Mouse (Mus musculus): ENCODE data around the gene Nudt22.
A peak's percentile ranks its signal among the peaks of the same experiment; 100 is the strongest.

The Nudt22 gene

DNA sequence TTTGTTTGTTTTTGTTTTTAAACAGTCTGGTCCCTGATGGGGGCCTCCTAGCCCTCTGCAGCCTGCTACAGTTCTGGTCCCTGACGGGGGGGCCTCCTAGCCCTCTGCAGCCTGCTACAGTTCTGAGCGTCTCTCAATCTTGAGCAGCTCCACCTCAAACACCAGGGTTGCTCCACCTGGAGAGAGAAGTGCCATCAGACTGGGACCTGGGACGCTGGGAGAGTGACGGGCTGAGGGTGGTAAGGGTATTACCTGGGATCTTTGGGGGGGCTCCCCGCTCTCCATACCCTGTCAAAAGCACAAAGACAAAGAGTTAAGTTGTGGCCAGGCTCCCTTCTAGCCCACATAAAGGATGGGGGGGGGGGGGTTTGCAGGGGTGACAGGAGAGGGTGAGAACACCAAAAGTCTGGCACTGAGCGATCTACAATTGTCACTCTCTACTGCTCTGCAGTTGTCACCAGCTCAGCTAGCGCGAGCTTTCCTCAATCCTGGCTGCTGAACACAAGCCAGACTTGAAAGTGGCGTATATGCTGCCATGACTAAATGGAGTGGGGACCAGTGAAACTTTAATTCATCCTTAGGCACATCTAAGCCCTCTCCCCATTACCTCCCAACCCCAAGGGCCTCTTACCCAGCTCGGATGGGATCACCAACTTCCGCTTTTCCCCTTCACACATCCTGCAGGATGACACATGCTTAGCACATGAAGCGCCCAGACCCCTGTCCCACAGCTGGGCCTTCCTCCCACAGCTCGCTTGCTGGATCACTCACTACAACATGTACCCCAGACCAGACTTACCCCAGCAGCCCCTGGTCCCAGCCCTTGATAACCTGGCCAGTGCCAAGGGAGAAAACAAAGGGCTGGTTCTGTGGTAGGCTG lies 17.9 kb downstream of the Nudt22 start:
- DNase-seq (ENCODE audit: low spot score) = no peak

DNA sequence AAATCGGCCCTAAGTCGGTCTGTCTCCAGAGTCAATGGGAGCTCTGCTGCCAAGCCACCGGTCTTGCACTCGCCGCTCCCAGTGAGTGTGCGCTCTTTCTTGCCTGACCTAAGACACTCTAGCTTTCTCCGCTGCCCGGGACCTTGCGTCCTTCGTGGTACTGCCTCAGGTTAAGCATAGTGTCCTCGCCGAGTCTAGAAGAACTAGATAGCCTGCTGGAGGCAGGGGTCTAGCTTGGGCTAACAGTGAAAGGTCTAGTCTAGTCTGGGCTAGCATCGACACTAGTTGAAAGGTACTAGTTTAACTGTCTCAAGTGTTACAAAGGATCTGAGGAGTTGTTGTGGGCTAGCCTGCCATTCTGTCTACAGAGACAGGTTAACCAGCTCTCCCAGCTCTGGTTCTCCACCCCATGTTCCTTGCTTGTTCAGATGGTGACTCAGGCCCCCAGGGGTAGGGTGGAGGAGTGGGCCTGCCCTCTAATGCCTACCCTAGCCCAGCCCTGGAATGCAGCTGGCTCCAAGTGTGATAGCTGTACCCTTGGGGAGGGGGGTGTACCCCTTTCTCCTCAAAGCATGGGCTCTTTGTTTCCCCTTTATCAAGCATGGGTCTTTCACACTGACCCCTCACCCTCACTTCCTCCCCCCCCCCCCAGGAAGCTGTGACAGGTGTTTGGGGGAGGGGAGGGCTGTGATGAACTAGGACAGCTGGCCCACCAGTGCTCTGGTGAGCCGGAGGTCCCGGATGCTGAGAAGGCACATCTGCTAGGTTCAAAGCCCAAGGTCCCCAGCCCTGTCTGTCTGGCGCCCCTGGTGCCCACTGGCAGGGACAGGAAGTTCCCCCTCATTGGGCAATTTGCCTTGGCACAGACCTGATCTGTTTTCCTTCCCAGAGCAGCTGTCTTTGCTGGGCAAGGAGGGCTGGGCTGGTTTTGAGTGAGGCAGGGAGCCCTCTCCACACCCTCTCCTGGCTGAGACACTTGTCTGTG lies 20.1 kb downstream of the Nudt22 start, which contains the start of gene Plcb3:
Gene Plcb3 (minus strand): TSS at position 934 of the 985 bp plus-strand sequence.
- DNase-seq (ENCODE audit: low spot score) = no peak

DNA sequence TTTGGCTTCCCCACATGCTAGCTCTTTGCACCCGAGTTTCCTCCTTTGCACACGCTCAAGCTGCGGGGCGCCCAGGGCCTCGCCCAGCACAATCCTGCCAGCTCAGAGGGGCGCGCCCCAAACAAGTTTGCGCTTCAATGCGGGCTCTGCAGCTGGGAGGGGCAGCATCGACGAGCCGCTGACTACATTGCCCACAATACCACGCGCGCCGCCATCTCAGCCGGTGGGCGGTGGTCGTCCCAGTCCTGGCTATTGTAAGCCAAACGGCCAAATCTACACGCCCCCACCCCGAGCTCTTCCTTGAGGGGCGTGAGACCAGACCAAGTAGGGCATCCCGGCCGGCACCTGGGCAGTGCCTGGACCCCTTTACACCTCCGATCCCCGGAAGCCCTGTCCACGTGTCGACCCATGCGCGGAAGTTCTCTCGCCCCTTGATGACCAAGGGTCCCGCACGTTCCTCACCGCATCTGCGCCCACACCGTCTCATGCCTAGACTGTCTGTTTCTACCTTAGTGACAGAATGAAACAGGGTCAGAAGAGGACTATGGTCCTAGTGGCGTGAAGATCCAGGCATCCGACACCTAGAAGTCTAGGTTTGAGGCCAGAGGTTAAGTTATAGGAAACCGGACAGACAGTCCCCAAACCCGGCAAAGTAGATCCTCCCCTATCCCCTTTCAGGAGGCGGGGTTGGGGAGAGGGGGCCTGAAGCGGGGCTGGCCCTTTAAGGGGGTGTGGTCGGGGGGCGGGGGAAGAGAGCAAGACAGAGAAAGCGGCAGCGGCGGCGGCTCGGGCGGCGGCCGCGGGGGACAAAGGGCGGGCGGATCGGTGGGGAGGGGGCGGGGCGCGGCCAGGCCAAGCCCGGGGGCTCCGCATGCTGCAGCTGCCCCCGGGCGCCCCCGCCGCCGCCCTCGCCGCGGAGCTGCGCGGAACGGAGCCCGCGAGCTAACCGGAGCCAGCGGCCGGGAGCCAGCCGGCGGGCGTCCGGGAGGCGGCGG lies 21.4 kb downstream of the Nudt22 start, which contains the start of gene Ppp1r14b:
Gene Ppp1r14b (plus strand): TSS at position 758 of the 995 bp plus-strand sequence.
- peak; percentile 57 for DNase-seq (ENCODE audit: low spot score)

DNA sequence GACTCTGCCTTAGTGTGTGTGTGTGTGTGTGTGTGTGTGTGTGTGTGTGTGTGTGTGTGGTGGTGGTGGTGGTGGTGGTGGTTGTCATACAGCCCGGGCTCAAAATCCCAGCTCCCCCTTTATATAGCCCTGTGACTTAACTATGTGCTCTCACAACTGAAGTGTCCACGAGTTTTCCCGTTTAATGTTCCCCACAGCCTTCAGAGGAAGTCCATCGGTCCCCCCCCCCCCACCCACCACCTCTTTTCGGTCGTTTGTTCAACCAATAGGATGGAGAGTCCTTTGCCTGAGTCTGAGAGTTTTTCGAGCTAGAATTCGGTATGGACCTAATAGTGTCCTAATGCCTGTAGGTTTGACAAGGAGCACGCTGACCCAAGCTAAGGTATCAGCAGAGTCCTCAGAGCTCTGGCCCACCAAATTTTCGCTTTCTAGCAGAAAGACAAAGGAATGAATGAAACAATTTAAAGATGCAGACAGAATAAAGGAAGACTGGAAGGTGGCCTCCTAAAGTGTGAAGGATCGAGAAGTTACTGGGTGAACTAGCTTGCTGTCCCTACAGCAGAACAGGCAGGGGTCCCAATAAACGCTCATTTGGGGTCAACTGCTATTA lies 22.2 kb downstream of the Nudt22 start:
- DNase-seq (ENCODE audit: low spot score) = no peak

DNA sequence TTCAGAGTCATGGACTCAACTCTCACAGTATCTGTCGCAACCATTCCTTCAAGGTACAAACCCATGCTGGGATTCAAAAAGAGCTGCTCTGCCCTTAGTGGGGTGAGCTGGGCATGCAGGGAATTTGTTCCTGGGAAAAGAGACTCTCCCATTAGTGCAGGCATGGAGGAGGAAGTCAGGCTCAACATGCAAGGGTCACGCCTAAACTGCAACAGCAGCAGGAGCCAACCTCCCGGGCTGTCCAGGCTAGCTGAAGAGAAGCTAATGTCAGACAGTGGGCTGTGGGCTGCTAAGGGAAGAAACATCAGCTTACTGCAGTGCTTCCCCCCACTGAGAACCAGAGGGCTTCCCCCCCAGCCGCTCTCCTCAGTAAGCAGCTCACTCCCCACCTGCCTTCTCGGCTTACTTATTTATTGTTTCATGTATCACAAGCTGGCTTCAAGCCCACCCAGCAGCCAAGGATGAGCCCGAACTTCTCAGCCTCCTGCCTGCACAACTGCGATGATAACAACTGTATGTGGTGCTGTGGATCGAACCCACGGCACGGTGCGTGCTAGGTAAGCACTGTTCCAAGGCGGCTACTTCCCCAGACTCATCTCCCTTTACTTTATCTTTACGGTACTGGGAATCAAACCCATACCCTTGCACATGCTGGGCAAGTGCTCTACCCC lies 23.5 kb downstream of the Nudt22 start:
- no peak for DNase-seq (ENCODE audit: low spot score)

DNA sequence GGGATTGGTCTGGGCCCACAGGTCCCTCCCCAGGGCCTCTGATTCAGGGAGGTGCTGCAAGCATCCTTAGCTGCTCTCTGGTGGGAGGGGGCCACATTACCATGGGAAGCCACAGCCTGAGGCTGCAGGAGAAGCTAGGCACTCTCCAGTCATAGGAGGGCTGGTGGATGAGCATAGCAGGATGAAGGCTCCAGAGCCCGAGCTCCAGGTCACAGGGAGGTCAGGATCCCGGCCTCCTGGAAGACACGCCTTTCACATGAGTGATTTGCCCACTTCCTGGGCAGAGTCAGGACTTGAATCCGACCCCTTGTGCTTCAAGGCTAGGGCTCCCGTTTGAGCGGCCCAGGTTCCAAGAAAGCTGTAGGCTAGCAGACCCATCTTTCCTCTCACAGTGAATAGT lies 24.3 kb downstream of the Nudt22 start:
- DNase-seq (ENCODE audit: low spot score) = no peak

DNA sequence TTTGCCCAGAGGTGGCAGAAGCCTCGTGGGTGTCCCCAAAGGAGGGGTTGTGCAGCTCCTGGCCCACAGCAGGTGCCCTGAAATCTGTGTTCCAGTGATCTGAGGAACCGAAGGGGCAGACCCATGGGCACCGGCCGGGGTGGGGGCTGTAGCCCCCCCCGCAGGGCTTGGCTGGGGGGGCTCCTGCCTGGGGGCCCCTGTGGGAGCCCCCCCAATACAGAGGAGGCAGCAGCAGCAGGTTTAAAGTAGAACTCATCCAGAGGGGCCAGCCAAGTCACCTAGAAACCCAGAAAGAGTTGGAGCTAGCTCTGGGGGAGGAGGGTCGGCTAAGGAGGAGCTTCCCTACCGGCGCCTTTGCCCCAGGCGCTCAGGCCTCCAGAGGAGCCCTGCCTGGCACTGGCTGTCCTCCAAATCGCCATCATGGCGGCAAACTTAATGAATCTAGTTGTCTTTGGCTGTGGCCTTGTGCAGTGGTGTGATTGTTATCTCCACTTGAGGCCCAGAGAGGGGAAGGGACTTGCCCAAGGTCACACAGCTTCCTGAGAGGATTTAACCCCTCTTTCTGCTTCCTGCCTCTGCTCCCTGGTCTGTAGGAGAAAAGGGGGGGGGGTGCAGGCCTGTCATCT lies 25.3 kb downstream of the Nudt22 start:
- no peak for DNase-seq (ENCODE audit: low spot score)

DNA sequence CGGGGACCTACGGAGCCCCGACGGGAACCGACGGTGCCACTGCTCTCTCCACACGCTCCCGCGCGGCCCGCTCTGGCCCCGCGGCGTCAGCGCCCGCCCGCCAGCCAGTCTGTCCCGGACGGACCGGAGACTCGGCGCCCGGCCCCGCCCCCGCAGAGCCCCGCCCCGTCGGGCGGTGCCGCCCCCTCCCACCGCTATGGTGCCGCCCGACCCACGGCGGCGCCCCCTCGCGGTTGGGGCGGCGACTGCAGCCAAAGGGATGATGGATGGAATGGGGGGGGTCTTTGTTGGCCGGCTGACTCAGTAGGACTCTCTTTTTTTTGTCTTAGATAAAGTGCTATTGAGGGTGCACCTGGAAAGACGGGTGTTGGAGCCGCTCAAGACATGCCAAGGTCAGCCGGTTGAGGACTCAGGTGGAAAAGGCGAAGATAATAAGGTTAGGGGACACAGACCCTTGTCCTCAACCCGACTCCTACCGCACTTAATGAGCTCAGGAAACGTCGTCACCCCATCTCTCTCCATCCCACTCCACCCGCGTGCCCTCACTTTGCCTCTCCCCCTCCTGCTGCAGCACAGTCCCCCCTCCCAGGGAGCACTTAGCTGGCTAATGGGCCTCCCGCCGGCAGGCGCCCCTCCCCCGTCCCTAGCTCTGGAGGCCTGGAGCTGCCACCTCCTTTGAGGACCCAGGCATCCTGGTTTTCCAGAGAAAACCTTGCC lies 26.1 kb downstream of the Nudt22 start:
- peak; percentile 66 for DNase-seq (ENCODE audit: low spot score)

DNA sequence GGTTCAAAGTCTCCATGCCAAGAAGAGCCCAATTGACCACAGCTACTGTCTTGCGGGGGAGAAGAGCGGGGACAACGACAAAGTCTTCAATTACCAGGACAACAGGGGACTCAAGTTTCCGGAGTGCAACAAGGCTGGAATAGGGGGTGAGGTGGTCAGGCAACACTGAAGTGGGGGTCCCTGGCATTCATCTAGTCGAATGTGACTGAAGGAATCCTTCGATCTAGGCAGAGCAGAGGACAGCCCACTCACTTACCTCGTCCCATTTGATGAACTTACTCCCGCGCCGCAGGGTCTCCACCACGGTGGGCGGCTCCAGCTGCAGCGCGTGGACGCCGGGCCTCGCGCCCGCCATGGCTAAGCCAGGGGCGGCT lies 26.6 kb downstream of the Nudt22 start:
- DNase-seq (ENCODE audit: low spot score) = no peak

DNA sequence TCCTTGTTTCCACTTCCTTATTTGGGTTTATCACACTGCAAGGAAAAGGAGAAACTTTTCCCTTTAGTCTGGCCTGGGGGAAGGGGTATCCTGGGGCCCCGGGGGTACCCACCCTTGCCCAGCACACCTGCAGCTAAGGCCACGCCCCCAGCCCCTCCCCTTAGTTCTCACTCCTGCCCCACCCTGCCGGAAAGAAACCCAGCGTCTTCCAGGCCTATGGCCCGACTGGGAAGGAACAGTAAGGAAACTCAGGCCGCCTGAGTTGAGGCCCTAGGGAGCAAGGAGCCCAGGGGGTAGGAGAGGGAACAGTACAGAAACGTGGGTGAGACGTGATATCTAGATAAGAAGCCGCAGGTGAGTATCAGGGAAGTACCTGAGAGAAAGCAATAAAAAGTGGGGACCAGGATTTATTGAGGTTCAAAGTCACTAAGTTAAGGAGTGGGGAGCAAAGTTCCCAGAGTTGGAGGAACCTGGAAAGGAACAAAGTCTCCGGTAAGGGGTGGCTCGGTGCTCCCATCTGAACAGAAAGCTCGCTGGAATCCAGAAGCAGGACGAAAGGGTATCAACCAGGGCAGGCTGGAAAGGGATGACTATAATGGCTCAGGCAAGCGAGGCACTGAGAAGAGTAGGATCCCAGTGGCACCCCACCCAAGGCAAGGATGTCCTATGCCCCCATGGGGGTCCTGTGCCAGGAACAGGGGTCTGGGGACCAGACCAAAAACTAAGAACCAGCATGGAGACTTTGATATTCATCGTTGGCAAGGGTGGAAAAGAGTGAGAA lies 27.2 kb downstream of the Nudt22 start:
- no peak for DNase-seq (ENCODE audit: low spot score)

DNA sequence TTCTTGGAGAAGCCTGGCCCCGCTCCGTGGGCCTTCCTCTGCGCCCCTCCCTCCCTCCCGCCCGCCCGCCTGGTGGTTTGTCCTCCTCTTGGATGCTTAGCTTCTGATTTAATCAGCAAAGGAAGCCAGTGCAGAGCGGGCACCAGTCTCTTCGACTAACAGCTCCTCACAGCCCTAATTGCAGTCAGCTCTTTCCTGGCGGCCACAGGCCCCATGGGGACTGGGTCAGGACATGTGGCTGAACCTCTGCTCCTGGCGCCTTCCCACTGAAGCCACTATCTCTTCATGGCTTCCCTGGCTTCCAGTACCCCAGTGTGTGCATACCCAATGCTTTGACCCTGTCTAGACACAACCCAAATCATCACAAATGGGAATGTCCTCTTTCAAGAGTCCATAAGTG lies 39.5 kb downstream of the Nudt22 start:
- no peak for DNase-seq (ENCODE audit: low spot score)

DNA sequence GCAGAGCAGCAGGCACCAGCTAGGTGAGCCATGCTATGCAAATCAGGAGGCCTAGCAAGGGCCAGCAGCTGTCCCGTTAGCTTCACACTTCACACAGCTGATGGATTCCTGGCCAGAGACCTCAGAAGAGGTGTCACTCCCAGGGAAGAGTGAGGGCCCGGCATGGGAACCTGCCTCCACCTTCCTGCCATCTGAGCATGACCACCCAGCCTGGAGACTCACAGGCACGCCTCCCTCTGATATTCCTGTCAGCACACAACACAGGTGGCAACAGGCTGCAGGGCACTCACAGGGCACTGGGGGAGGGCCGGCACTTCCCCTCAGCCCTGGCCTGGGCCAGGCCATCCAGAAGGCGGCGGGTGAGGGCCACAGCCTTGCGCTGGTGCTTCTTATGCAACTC lies 40.5 kb downstream of the Nudt22 start:
- no peak for DNase-seq (ENCODE audit: low spot score)

DNA sequence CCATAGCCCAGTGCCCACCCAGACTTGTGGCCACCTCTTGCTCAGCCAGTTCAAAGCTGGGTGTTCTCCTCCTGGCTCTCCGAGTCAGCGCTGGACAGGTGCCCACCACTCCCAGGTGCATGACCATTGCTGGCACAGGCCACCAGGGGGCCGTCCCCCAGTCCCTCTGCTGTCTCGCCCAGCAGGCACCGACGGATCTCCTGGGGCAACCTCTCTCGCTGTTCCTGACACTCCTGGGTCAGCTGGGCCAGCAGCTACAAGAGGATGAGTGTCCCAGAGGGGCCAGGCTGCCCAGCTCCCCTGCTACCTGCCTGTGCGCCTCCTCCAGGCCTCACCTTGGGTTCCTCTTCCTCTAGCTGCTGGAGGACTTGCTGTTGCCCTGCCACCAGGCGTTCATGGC lies 41.9 kb downstream of the Nudt22 start:
- DNase-seq (ENCODE audit: low spot score) = no peak

DNA sequence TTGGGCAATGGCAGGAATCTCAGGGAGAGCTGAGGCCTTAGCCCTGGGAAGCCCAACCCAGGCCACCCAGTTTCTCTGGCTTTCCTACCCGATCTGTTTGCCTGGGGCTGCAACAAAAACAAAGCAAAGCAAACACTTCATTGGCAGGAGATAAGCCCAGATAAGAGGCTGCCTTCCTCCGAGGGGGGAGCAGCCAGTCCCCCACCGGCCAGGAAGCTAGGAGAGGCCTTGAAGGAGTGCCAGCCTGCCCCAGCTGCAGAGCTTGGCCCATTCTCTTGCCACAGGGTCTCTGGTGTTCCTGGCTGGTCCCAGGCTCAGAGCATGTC lies 43.2 kb downstream of the Nudt22 start:
- no peak for DNase-seq (ENCODE audit: low spot score)

DNA sequence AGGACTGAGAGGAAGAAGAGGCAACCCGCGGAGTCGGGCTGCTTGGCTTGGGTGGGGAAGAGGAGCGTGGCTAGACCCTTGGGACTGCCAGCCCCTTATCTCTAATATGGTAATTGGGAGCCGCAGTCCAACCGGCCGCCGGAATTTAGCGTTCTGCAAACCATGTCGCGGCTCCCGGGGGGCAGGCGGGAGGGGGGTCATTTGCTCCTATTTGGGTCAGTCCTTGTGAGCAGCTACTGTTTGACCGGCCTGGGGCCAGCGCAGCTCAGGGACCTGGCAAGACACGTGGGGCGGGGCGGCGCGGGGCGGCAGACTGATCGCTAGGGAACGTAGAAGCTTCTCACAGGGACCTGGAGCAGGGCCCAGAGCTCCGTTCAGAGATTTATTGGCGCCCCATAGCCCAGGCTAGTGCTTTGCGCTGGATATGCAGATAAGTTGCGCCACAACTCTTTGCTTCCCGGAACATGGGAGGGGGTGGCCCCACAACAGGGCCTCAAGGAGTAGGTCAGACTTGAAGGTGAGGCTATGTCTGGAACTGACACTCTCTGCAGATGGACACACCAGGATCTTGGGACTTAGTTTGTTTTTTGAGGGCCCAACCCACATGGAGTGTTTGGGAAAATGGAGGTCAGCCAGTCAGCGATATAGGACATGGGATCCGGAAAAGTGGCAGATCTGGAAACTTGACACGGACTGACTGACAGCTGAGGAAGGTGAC lies 43.8 kb downstream of the Nudt22 start:
- peak; percentile 38 for DNase-seq (ENCODE audit: low spot score)

DNA sequence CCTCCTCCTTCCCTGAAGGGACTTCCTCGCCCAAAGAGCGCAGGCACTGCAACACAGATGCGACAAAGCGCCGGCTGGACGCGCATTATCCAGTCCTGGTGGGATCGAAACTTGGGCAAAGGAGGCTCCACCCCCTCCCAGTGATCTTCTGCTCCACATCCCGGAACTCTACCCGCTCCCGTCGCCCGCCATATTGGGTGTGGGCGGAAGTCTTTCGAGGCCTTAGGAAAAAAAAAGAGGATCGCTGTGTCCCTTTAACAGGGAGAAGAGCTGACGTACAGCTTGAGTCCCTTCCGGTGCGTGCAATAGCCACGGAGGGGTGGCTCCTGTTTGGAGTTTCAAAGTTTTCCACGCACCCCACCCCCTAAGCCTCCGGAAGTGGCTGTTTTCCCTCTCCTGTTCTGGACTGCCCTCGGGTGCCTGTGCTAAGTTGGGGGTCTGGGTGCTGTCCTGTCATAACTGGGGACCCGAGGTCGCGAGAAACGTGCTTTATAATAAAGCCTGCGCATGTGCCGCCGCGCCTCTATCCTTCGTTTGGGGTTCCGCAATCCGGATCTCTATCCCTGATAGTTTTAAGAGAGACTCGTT lies 44.4 kb downstream of the Nudt22 start:
- DNase-seq (ENCODE audit: low spot score) = peak; percentile 69

DNA sequence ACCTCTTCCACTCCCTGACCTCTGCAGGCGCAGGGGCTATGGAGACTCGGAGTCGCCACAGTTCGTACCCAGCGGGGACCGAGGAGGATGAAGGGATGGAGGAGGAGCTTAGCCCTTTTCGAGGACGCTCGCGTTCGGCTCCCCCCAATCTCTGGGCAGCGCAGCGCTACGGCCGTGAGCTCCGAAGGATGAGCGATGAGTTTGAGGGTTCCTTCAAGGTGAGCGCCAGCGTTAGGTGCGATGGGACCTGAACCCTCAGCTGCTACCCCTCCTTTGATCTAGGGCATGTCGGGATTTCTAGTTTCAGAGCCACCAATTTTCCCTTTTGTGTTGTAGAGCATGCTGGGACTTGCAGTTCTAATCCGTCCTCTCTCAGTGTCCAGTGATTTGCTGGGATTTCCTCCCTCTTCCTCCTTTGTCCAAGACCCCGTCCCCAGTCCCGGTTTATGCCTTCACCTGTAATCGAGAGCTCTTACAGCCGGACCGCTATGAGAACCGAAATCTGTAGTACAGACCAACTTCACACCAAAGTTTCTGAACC lies 45.2 kb downstream of the Nudt22 start:
- DNase-seq (ENCODE audit: low spot score) = no peak
